Mouse (Mus musculus) cerebellum, adult 2 months (tissue): ENCODE results near the gene Rps3.

ENCODE experiments used
- CTCF ChIP-seq: fragments of 200-500 bp; IDR thresholded peaks from 2 replicates; pipeline ENCODE4 v1.5.1; 2011; ENCODE audit warnings: low read depth, mild to moderate bottlenecking, control low read depth, low read length, moderate library complexity, borderline replicate concordance; ENCODE audit not compliant: insufficient read depth
- POLR2A ChIP-seq: fragments of 200-500 bp; IDR thresholded peaks from 2 replicates; pipeline ENCODE4 v1.6.1; 2011; ENCODE audit warnings: low read length, control low read depth, borderline replicate concordance; ENCODE audit not compliant: insufficient read depth

DNA sequence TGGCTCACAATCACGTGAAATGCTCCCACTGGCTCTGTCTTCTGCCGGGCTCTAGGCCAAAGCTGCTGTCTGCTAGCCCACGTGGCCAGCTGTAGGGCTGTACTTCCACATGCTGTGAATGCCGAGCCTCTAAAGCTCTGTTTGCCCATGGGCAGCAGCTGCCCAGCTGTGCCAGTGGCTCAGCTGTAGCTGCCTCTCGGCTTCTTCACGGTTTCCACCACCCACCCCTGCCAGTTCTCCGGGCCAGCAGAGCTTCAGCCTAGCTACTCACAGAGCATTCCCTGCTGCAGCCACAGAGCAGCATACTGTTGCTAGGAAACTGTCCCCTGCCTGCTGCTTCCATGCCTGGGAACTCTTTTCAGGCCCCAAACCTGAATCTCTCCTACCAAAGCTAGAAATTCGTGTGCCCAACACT is 26.6 kb upstream of the Rps3 start:
- TF ChIP-seq POLR2A (no peak), CTCF (no peak)
